Mouse (Mus musculus) layer of hippocampus, adult 9-10 months (tissue): ENCODE results near the gene Endou.

Experiments
- DNase-seq: peaks from one replicate; pipeline ENCODE4 v3.0.0; 2022; ENCODE audit warnings: low spot score

The Endou gene

DNA sequence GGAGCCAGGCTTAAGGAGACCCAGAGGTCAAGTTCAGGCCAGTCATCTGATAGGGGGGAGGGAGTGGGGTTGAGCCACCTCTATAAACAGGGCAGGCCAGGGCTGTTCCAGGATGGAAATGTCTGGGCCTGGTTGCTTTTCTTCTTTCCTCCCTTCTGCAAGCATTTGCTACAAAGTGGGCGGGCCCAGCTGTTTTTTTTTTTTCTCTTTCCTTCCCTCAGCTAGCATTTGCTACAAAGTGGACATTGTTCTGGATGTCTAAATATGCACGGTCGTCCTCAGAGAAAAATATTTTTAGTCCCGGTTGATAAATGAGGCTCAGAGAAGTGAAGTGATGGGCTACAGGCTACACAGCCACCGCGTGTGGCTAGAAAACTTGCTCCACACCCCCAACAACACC is 23.3 kb upstream of the Endou start:
- no peak for DNase-seq

DNA sequence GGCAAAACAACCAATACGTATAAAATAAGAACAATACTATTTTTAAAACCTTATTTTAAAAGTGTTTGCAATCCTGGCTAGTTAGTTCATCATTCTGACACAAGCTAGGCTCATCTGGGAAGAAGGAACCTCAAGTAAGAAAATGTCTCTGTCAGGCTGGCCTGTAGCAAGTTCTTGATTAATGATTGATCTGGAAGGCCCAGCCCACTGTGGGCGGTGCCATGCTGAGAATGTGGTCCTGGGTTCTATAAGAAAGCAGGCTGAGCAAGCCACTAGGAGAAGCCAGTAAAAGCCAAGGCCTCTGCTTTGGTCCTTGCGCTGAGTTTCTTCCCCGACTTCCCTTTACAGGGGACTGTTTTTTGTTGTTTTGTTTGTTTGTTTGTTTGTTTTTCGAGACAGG is 21.4 kb upstream of the Endou start:
- DNase-seq = no peak

DNA sequence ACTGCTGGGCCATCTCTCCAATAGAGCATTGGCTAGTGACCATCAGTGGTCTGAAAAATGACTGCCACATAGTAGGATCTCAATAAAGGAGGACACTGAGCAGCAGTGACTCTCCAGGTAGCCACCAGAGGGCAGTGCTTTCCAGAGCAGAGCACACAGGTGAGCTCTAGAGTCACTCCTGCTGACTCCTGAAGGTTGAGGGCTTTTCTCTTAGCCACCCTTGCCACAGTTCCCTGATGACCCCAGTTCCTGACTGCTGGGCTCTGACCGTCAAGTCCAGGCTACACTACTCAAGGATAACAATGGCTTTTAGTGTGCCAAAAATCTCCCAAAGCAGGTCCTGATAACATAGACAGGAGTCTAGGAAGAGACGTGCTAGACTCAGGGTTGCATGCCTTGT is 20.5 kb upstream of the Endou start:
- no peak for DNase-seq

GRCm38 (mm10) chr15:97750697-97751096 is 19.6 kb upstream of the Endou start:
- DNase-seq = peak; percentile 48

DNA sequence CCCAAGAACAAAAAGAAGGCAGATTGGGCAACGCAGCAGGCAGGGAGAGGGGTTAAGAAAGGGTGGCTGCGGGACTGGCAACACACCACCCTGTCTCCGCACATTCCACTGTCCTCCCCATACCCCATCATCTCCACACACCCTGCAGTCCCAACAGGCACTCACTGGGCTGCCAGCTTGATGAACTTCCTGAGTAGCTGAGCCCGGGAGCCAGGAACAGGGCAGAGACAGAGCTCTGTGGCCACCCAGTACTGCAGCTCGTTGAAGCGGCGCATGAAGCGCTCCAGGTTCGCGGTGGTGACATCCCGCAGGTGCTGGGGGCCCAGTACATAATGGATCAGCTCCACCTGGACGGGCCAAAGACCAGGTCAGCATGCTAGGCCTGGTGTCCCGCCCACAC is 18.7 kb upstream of the Endou start:
- DNase-seq = no peak

DNA sequence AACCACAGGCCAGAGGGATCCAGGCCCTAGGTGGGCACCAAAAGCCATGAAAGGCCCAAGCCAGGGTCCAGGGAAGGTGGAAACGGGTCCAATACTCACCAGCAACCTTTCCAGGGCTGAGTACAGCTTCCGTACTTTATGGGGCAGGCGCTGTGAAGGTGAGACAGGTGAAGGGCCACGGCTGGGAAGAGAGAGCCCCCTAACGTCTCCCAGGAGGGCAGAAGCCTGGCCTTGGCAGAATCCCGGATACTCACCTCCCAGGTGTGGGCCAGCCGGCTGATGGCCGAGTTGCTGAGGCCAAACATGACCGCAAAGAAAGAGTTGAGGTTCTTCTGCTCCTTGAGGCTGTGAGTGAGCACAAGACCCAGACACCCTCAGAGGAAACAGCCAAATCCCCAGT is 18.3 kb upstream of the Endou start:
- DNase-seq = no peak

DNA sequence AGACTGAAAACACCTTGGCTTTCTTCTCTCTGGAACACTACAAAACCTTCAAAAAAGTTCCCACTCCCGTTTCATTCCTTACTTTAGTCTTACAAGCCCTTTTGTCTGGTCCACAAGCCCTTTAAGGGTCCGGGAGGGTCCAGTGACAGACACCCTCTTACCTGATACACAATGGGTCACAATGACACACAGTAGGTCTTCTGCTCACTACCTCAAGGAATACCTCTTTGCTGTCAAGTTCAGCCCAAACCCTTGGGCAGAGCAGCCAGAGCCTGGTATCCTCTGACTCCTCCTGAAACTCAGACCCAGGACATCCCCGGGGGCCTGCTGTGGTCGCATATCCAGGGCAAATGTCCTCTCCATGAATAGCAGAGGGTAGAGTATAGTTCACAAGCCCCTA is 17.8 kb upstream of the Endou start:
- no peak for DNase-seq

GRCm38 (mm10) chr15:97748309-97748708 is 17.2 kb upstream of the Endou start:
- DNase-seq = no peak

- DNase-seq = no peak
These were observed 16.3 kb upstream of the Endou start for GRCm38 (mm10) chr15:97747486-97747885.

DNA sequence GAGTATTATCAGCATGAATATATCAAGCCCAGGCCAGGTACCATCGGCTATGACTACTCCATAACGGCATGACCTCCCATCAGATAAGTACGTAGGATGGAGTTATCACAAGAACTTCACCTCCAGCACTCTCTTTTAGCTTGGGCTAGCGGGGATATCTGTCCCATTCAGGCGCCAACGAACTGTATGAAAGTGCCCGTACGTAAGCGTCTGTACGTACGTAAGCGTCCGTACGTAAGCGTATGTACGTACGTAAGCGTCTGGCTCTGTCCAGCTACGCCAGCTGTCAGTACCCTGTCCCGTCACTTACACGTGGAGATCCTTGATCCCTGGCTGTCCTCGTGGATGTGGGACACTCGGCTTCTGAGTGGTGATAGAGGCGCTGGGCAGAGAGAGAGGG is 15.6 kb upstream of the Endou start:
- no peak for DNase-seq

DNA sequence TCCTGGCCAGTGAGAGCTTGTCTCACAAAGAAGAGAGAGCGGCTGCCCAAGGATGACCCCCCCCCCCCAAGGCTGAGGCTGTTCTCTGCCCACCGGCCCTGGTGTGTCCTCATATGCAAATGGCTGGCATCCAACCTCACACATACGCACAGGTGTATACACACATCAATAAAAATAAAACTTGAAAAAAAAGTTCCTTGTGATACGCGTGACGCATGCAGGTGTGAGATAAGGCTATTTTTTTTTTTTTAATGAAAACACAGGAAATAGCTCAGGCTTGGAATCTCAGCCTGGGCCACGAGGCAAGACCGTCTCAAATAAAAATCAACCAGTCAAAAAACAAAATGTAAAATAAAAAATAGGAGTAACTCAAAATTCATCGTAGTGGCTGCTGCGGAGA is 15.1 kb upstream of the Endou start:
- DNase-seq = no peak

GRCm38 (mm10) chr15:97745331-97745730 is 14.2 kb upstream of the Endou start:
- no peak for DNase-seq

- no peak for DNase-seq
These were observed 13.8 kb upstream of the Endou start for GRCm38 (mm10) chr15:97744930-97745329.

DNA sequence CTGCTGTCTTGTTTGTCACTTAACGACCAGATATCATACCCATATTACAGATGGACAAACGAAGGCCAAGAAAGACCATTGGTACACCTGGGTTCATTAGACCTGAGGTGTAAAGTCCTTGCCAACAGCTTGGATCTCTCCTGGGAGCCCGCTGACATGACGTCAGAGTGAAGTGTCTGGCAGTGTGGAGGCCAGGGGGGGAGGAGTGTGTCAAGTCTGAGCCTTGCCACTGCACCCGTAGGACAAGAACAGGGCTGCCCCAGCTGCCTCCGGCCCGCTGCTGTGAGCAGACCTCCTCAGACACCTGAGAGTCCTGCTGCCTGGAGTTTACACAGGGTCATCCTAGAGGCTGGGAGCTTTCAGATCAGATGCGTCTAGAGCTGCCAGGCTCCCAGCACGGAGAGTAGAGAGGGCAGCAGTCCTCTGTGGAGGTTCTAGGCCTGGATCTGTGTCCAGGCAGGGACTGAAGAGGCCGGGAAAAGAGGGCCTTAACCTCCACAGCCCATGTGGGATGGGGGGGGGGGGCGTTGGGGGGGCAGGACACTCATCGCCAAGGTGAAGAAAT is 12.9 kb upstream of the Endou start:
- no peak for DNase-seq

DNA sequence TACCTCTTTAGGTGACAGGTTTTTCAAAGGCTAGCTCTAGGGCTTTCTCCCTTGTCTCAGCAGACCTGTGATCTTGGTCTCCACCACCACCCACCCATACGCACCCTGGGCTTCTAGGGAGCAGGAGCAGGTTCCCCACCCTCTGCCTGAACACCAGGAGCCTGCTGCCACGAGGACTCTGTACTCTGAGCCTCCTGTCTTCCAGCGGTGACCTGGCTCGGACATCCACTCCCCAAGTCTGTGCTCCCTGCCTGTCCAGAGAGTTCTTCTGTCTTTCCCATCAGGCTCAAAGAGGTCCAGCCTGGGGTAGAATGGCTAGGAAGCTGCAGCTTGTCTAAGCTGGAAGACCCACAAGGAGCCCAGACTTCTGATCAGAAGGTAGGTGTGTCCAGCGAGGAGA is 12.1 kb upstream of the Endou start:
- DNase-seq = no peak

GRCm38 (mm10) chr15:97742600-97742999 is 11.5 kb upstream of the Endou start:
- no peak for DNase-seq

GRCm38 (mm10) chr15:97742074-97742473 is 10.9 kb upstream of the Endou start:
- no peak for DNase-seq

DNA sequence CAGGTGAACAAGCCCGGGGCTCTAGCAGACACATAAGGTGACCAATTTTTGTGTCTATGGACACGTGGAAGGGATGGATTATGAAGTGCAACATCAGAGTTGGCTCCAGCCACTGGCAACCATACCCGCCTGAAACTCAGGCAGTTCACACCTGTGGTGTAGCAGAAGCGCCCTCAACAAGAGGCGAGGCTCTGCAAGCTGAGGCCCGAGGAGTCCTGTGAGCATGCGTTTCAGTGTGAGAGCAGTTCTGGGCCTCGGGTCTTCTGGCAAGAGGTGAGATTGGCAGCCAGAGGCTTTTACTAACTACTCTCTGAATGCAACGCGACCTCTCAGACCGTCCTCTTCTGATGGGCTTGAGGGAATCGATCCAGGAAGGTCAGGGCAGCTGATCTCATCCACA is 10.5 kb upstream of the Endou start:
- no peak for DNase-seq

GRCm38 (mm10) chr15:97740283-97740732 is 9.2 kb upstream of the Endou start:
- DNase-seq = no peak

DNA sequence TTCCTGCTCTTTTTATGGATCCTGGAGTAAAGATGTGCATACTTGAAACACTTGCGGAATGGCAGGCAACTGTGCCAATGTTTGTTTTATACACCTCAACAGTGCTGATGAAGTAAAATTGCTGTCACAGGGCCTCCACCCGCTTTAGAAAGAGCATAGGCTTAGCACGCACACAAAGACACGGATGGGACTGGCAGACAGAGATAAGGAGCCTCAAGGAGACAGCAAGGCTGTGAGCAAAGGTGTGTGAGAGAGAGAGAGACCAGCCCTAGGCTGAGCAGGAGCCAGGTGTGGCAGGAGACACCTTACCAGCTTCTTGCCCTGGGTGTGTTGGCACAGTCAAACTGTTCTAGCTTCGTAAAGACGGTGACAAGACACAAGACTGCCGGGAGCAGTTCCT is 7.8 kb upstream of the Endou start:
- DNase-seq = no peak

DNA sequence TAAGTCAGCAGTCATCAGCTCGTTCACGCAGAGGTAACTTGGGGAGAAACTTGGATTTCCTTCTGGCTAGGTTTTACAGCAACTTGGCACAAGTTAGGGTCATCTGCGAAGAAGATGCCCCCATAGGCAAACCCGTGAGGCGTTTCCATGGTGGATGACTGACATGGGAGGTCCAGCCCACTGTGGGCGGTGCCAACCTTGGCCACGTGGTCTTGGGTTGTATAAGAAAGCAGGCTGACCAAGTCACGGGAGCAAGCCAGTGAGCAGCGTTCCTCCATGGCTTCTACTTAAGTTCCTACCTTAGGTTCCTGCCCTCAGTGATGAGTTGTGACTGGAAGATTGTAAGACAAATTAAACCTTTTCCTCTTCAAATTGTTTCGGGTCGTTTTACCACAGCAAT is 849 bp upstream of the Endou start:
- DNase-seq = no peak

DNA sequence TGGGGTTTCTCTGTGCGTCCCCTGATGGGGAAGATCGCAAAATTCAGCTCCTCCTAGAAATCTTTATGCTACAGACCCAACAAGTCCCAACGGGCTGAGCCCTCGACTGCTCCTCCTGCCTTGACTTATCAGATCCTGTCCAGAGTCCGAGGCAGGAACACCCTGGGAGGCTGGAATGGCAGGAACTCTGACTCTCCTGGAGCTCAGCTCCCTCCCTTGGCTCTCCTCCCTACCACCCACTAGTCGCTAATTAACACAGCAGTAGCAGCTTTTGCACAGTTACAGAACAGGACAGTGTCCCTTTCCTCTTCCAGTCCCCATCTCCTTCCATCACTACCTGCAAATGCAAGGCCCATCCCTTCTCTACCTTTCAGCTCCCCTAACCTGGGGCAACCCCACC is 774 bp downstream of the Endou start:
- DNase-seq = no peak

GRCm38 (mm10) chr15:97728804-97729203 is 2.3 kb downstream of the Endou start:
- DNase-seq = no peak

DNA sequence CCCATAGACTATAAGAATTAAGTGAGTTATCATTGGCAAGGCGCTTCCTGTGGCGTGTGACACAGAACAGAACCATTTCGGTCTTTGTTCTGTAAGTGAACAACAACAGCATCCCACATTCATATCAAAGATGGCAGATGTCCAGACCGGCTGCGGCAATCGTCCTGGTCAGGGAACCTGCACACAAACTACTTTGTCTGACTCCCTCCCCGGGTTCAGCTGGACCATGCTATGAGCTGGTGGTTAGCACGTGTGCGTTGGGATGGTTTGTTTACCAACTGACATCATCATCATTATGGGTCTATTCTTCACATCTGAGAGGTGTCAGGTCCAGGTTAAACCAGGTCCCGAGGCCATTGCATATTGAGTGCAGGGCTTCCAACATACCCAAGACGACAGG is 2.7 kb downstream of the Endou start:
- DNase-seq = no peak

DNA sequence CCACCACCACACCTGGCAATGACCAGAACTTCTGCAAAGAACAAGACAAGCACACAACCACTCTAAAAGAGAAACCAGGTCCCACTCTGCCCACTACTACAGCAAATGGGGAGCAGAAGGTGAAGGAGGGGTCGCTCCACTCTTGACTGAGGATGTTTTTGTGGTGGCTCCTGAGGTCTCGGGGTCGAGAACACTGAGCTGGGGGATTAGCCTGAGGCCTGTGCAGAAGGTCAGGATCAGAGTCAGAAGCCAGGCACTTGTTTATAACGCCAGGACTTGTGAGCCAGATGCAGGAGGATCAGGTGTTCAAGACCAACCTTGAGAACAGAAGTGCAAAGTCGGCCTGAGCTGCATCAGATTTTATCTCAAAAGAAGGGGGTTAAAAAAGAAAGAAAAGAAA is 3.6 kb downstream of the Endou start:
- no peak for DNase-seq
